Mouse (Mus musculus) T-cell, adult 2 months (primary cell): ENCODE measurements around the gene Ctsa.
A peak's percentile ranks its signal among the peaks of the same experiment; 100 is the strongest.

Experiments
- DNase-seq: peaks from one replicate; pipeline ENCODE4 v3.0.0; 2022; ENCODE audit warnings: low spot score

The Ctsa gene

GRCm38 (mm10) chr2:164832748-164833301 lies at the start of gene Ctsa:
Gene Ctsa, plus strand, starts transcription at chr2:164832873.
- peak; percentile 77 for DNase-seq

- no peak for DNase-seq
Observed at GRCm38 (mm10) chr2:164783926-164784581, 48.6 kb upstream of the Ctsa start.

- DNase-seq = no peak
Observed at GRCm38 (mm10) chr2:164784869-164785420, 47.7 kb upstream of the Ctsa start.

- DNase-seq = peak; percentile 37
Observed at GRCm38 (mm10) chr2:164785481-164786387, 46.9 kb upstream of the Ctsa start, which contains the start of gene Snx21. Gene Snx21, plus strand, starts transcription at chr2:164785823.

GRCm38 (mm10) chr2:164786388-164786885 lies 46.2 kb upstream of the Ctsa start:
- no peak for DNase-seq

- DNase-seq = no peak
Observed at GRCm38 (mm10) chr2:164787032-164787431, 45.6 kb upstream of the Ctsa start.

GRCm38 (mm10) chr2:164787779-164788178 lies 44.9 kb upstream of the Ctsa start:
- DNase-seq = no peak

- DNase-seq = no peak
Observed at GRCm38 (mm10) chr2:164788411-164788810, 44.3 kb upstream of the Ctsa start.

GRCm38 (mm10) chr2:164790451-164790850 lies 42.2 kb upstream of the Ctsa start:
- no peak for DNase-seq

DNA sequence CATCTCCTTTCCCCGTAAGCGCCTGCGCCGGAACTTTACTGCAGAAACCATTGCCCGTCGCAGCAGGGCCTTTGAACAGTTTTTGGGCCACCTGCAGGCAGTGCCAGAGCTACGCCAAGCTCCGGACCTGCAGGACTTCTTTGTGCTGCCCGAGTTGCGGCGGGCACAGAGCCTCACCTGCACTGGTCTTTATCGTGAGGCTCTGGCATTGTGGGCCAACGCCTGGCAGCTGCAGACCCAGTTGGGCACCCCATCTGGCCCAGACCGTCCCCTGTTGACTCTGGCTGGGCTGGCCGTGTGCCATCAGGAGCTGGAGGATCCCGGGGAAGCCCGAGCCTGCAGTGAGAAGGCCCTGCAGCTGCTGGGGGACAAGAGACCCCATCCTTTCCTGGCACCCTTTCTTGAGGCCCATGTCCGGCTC lies 40.8 kb upstream of the Ctsa start:
- DNase-seq = no peak

DNA sequence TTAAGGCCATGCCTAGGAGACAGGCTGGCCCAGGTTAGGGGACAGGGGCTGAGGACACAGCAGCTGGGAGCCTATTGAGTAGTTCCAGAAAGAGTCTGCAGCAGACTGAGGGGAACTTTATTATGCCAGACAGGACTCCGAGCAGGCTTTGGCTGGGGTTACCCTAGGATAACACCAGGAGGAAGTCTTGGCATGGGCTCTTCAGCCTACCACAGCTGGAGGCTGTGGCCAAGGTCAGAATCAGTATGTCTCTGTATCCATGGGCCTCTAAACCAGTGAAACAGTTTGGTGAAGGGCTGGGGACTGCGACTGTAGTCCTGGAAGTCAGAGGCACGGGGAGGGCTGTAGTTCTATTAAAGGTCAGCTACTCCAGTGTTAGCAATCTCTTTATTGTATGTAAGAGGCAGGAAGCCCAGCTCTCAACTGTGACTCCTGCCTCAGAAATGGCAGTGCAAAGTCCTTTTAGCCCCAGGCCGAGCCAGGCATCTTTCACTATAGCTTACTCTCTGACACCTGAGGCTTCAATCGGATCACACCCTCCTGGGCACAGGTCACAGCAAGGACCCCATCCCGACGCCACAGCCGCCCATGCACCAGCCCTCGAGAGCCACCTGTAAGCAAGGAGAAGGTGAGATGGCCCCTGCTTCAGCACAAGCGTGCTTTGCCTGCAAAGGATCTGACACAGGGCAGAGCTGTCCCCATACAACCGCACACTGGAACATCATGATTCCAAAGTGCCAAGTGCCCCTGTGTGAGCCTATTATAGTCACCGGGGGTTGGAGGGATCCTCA lies 40.1 kb upstream of the Ctsa start:
- no peak for DNase-seq

DNA sequence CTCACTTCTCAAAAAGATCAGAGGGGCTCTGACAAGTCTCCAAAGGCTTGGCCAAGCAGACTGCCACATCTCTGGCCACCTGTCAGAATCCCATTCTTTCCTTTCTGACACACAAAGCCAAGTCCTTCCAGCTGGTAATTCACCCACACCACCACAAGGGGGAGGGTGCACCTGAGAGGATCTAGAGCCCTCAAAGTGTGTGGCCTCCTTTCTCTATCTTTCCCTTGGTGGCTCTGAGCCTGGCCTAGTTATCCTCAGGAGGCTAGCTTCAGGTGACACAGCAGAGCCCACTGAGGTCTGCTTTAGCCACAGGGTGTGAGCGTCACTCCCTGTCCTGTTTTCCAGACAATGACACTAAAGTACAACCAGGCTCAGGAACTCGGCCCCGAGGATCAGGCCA lies 39.4 kb upstream of the Ctsa start:
- DNase-seq = peak; percentile 56

- peak; percentile 18 for DNase-seq
Observed at GRCm38 (mm10) chr2:164793772-164794171, 38.9 kb upstream of the Ctsa start.

GRCm38 (mm10) chr2:164794293-164794692 lies 38.4 kb upstream of the Ctsa start:
- DNase-seq = peak; percentile 75

- no peak for DNase-seq
Observed at GRCm38 (mm10) chr2:164795868-164796267, 36.8 kb upstream of the Ctsa start.

DNA sequence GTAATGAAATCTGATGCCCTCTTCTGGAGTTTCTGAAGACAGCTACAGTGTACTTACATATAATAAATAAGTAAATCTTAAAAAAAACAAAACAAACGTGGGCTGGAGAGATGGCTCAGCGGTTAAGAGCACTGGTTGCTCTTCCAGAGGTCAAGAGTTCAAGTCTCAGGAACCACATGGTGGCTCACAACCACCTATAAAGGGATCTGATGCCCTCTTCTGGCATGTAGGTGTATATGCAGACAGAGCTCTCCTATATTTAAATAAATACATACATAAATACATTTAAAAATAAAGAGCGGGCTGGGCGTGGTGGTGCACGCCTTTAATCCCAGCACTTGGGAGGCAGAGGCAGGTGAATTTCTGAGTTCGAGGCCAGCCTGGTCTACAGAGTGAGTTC lies 34.1 kb upstream of the Ctsa start:
- DNase-seq = peak; percentile 25

DNA sequence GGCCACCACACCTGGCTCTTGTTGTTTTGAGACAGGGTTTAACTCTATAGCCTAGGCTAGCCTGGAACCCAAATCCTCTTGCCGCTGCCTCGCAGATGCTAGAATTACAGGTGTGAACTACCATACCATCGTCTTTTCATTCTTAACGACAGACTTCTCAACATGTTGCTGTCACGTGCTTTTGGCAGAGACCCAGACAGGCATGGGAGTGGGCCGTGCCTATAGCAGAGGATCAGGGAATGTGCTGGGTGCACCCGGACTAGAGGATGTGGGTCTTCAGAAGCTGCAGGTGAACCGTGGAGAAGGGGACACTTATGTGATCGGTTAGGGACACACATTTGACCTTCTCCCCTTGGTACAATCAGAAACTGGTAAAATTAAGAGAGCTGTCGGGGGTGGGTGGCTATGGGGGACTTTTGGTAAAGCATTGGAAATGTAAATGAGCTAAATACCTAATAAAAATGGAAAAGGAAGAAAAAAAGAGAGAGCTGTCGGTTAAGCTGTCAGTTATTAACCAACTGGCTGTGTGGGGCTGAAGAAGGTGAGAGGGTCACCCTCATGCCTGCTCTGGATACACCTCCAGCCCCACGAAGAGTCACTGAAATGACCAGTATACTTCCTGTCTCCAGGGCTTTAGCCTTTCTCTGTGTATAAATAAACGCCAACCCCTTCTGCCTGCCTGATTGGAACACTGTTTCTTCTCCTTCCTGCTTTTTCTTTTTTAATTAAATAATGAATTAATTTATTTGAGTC lies 32.2 kb upstream of the Ctsa start:
- no peak for DNase-seq

- DNase-seq = no peak
Observed at GRCm38 (mm10) chr2:164803201-164803920, 29.3 kb upstream of the Ctsa start.

GRCm38 (mm10) chr2:164803921-164804313 lies 28.8 kb upstream of the Ctsa start:
- DNase-seq = no peak
